Mouse (Mus musculus): ENCODE results near the gene Olfr800.

Gene Olfr800

GRCm38 (mm10) chr10:129657394-129657793 lies at the start of gene Olfr800:
Gene Olfr800, plus strand, starts transcription at chr10:129657694.
- DNase-seq (ENCODE audit: low spot score in 2 of 2): no peak

- no peak for DNase-seq (ENCODE audit: low spot score in 2 of 2)
These were observed 45.0 kb upstream of the Olfr800 start, which contains the start of gene Olfr796 for GRCm38 (mm10) chr10:129612470-129612869. Gene Olfr796, minus strand, starts transcription at chr10:129612570.

- no peak for DNase-seq (ENCODE audit: low spot score in 2 of 2)
These were observed 35.8 kb upstream of the Olfr800 start for GRCm38 (mm10) chr10:129621724-129622123.

GRCm38 (mm10) chr10:129623251-129623650 lies 34.2 kb upstream of the Olfr800 start:
- no peak for DNase-seq (ENCODE audit: low spot score in 2 of 2)

GRCm38 (mm10) chr10:129627834-129628233 lies 29.7 kb upstream of the Olfr800 start, which contains the start of gene Olfr798:
Gene Olfr798, minus strand, starts transcription at chr10:129627934.
- no peak for DNase-seq (ENCODE audit: low spot score in 2 of 2)

GRCm38 (mm10) chr10:129637184-129637583 lies 20.3 kb upstream of the Olfr800 start, which contains the start of gene Olfr799:
Gene Olfr799, plus strand, starts transcription at chr10:129637484.
- no peak for DNase-seq (ENCODE audit: low spot score in 2 of 2)

GRCm38 (mm10) chr10:129651763-129652162 lies 5.7 kb upstream of the Olfr800 start:
- DNase-seq (ENCODE audit: low spot score in 2 of 2): no peak

GRCm38 (mm10) chr10:129673765-129674164 lies 16.3 kb downstream of the Olfr800 start, which contains the start of gene Olfr801:
Gene Olfr801, minus strand, starts transcription at chr10:129673865.
- no peak for DNase-seq (ENCODE audit: low spot score in 2 of 2)

- DNase-seq (ENCODE audit: low spot score in 2 of 2): no peak
These were observed 30.6 kb downstream of the Olfr800 start, which contains the start of gene Olfr802 for GRCm38 (mm10) chr10:129688069-129688468. Gene Olfr802, minus strand, starts transcription at chr10:129688169.

GRCm38 (mm10) chr10:129694186-129694585 lies 36.7 kb downstream of the Olfr800 start, which contains the start of gene Olfr803:
Gene Olfr803, minus strand, starts transcription at chr10:129694286.
- no peak for DNase-seq (ENCODE audit: low spot score in 2 of 2)

- DNase-seq (ENCODE audit: low spot score in 2 of 2): no peak
These were observed 45.4 kb downstream of the Olfr800 start, which contains the start of gene Olfr804 for GRCm38 (mm10) chr10:129702910-129703309. Gene Olfr804, plus strand, starts transcription at chr10:129703210.
